Mouse (Mus musculus): ENCODE measurements at regions not wholly inside any gene's neighbourhood (a gene's known extent, or its start where the extent isn't known, plus 50 kb on each side); places are given as distances from the start of the nearest gene placed in this dataset.

DNA sequence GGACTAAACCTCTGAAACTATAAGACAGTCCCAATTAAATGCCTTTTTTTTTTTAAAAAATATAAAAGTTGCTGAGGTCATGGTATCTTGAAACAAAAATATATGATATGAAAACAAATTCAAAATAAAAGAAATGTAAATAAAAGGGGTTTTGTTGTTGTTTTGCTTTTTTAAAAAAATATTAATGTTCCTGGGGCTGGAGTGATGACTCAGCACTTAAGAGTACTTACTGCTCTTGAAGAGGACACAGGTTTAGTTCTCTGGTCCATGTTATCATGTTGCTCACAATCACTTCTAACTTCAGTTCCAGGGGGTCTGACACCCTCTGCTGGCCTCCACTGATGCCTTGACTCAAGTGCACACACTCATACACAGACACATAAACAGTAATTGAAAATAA is 53.5 kb upstream of the Atp1a1 start:
- Histone ChIP-seq H3K9me3 (ENCODE audit: low read length) (no peaks in the 10 kb centered on the region), H3K27me3 (ENCODE audit: insufficient read depth, low read length) (no peaks in the 10 kb centered on the region), H3K36me3 (ENCODE audit: insufficient read depth, low read length) (no peaks in the 10 kb centered on the region), H3K9ac (replicated peaks; ENCODE audit: low read length, poor library complexity, severe bottlenecking) (no peak overlapping the region), H3K4me3 (ENCODE audit: low read depth, low read length) (no peak overlapping the region), H3K4me2 (ENCODE audit: low read depth, low read length, poor library complexity, severe bottlenecking) (no peak overlapping the region), H3K4me1 (ENCODE audit: insufficient read depth, low read length) (peaks cover 16% of the 10 kb centered on the region), H3K27ac (ENCODE audit: low read depth, low read length) (no peak overlapping the region)
- ATAC-seq (ENCODE audit: low FRiP score) (no peak), DNase-seq (ENCODE audit: low spot score) (no peak)
- no peak for TF ChIP-seq CTCF (IDR thresholded peaks at IDR 0.05)

DNA sequence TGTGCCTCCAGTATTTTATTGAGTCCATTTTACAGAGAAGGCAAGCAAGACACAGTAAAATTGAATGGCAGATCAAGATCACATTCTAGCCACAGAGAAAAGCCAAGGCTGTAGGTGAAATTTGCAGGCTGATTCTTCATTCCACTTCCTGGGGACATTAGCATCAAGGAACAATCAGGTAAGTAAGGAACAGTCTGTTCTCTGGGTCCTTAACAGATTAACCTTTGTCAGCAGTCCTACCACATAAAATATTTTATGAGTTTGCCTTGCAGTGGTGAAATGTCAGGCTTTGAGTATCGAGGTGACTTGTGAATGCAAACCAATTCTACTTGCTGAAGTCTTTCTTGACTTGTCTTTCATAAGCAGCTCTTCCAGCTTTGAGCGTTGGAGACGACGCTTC is 50.2 kb upstream of the Atp1a1 start:
- Histone ChIP-seq H3K4me1 (ENCODE audit: insufficient read depth, low read length) (peaks cover 2% of the 10 kb centered on the region; the same call in 1 of the 2 replicates), H3K9ac (replicated peaks; ENCODE audit: low read length, poor library complexity, severe bottlenecking) (no peak overlapping the region), H3K4me2 (ENCODE audit: low read depth, low read length, poor library complexity, severe bottlenecking) (no peak overlapping the region), H3K27ac (ENCODE audit: low read depth, low read length) (no peak overlapping the region), H3K4me3 (ENCODE audit: low read depth, low read length) (no peak overlapping the region), H3K36me3 (ENCODE audit: insufficient read depth, low read length) (no peaks in the 10 kb centered on the region), H3K27me3 (ENCODE audit: insufficient read depth, low read length) (no peaks in the 10 kb centered on the region), H3K9me3 (ENCODE audit: low read length) (no peaks in the 10 kb centered on the region)
- no peak for TF ChIP-seq CTCF (IDR thresholded peaks at IDR 0.05)
- ATAC-seq (ENCODE audit: low FRiP score) = no peak
- DNase-seq (ENCODE audit: low spot score) = no peak
- WGBS = 75% methylated on average over 4 of the region's 4 CpGs

Measured in midbrain, postnatal 0 days (tissue).